Mouse (Mus musculus) testis, adult 2 months (tissue): ENCODE measurements at regions not wholly inside any gene's neighbourhood (a gene's known extent, or its start where the extent isn't known, plus 50 kb on each side); places are given as distances from the start of the nearest gene placed in this dataset.

Source experiments
- CTCF ChIP-seq: fragments of 200-500 bp; IDR thresholded peaks from 2 replicates; pipeline ENCODE4 v1.5.1; 2012; ENCODE audit warnings: low read depth, mild to moderate bottlenecking, inconsistent platforms, low read length, moderate library complexity; ENCODE audit not compliant: control insufficient read depth, insufficient read depth, insufficient replicate concordance
- POLR2A ChIP-seq: fragments of 200-500 bp; IDR thresholded peaks from 2 replicates; pipeline ENCODE4 v1.6.1; 2012; ENCODE audit warnings: low read depth, mild to moderate bottlenecking, inconsistent platforms, low read length, moderate library complexity; ENCODE audit not compliant: control insufficient read depth

- TF ChIP-seq POLR2A (no peak), CTCF (peak; percentile 90; the same call in 1 of the 2 replicates)
These were observed 367.7 kb upstream of the Vrk2 start for GRCm38 (mm10) chr11:26961336-26961980.
